Mouse (Mus musculus) liver, embryonic 15.5 days (tissue): ENCODE measurements around the gene Timm50. TPM values are rescaled to one million over a fixed set of nuclear protein-coding genes. Genes with fewer than 3 reads are reported as not detected.

ENCODE experiments used
- ATAC-seq: fragments of 200-750 bp; cut with Nextera tagmentation; 2 replicates; pipeline ENCODE4 v1.8.0; 2017; ENCODE audit warnings: moderate number of reproducible peaks, mild to moderate bottlenecking, moderate library complexity; ENCODE audit not compliant: insufficient read depth
- H3K27ac ChIP-seq: fragments of 300-500 bp; sonication (generic); replicated peaks from 2 replicates; pipeline ENCODE4 v1.5.1; 2015; ENCODE audit warnings: mild to moderate bottlenecking, inconsistent platforms
- H3K27me3 ChIP-seq: fragments of 300-500 bp; sonication (generic); 2 replicates; pipeline ENCODE4 v1.6.1; 2015; ENCODE audit warnings: mild to moderate bottlenecking, inconsistent platforms
- H3K36me3 ChIP-seq: fragments of 300-500 bp; sonication (generic); replicated peaks from 2 replicates; pipeline ENCODE4 v1.6.1; 2015; ENCODE audit warnings: moderate library complexity, mild to moderate bottlenecking, inconsistent platforms
- H3K4me1 ChIP-seq: fragments of 300-500 bp; sonication (generic); replicated peaks from 2 replicates; pipeline ENCODE4 v1.6.1; 2015; ENCODE audit warnings: inconsistent platforms
- H3K4me2 ChIP-seq: fragments of 300-500 bp; sonication (generic); 2 replicates; pipeline ENCODE4 v1.6.1; 2015; ENCODE audit warnings: moderate library complexity, mild to moderate bottlenecking, inconsistent platforms
- H3K4me3 ChIP-seq: fragments of 300-500 bp; sonication (generic); replicated peaks from 2 replicates; pipeline ENCODE4 v1.5.1; 2015; ENCODE audit warnings: mild to moderate bottlenecking, inconsistent platforms
- H3K9ac ChIP-seq: fragments of 300-500 bp; sonication (generic); 2 replicates; pipeline ENCODE4 v1.6.1; 2015; ENCODE audit warnings: moderate library complexity, mild to moderate bottlenecking, inconsistent platforms
- H3K9me3 ChIP-seq: fragments of 300-500 bp; sonication (generic); replicated peaks from 2 replicates; pipeline ENCODE4 v1.6.1; 2016; ENCODE audit warnings: inconsistent platforms
- WGBS: fragments of 180-500 bp; shearing (Covaris S2); methylation state at CpG from one replicate; pipeline ENCODE4 v1.1.7; 2015; ENCODE audit warnings: mixed read lengths; ENCODE audit not compliant: insufficient replicate concordance; 5-methylcytosine and 5-hydroxymethylcytosine counted together
- polyA plus RNA-seq: library from polyadenylated mRNA; unstranded; fragments of >200 nt; fragmentation: Nextera tagmentation; extraction: Ambion mirVana; gene quantifications from 2 replicates; pipeline ENCODE4 v1.2.1, GENCODE M21; 2015

The Timm50 gene
- polyA plus RNA-seq, 1 experiment from 2014 or later: 78.3 TPM

- H3K4me1 ChIP-seq: peaks cover 3% of the 10 kb centered on the region; the same call in 1 of the 2 replicates
- ATAC-seq: no peak
- no peak overlapping the region for H3K4me2 ChIP-seq
- H3K27me3 ChIP-seq: no peaks in the 10 kb centered on the region
- no peaks in the 10 kb centered on the region for H3K9me3 ChIP-seq
- H3K4me3 ChIP-seq: no peak overlapping the region
- H3K27ac ChIP-seq: no peak overlapping the region
- 78% methylated on average over 4 of the region's 4 CpGs for WGBS
- no peak overlapping the region for H3K9ac ChIP-seq
- H3K36me3 ChIP-seq: peaks cover 100% of the 10 kb centered on the region
These were observed 14.6 kb upstream of the Timm50 start for GRCm38 (mm10) chr7:28326457-28326856.

- Histone ChIP-seq H3K4me2 (no peak overlapping the region), H3K36me3 (peaks cover 100% of the 10 kb centered on the region), H3K27me3 (no peaks in the 10 kb centered on the region), H3K4me1 (peaks cover 3% of the 10 kb centered on the region; the same call in 1 of the 2 replicates), H3K4me3 (no peak overlapping the region), H3K9me3 (no peaks in the 10 kb centered on the region), H3K27ac (no peak overlapping the region), H3K9ac (no peak overlapping the region)
- 83% methylated on average over 8 of the region's 8 CpGs for WGBS
- no peak for ATAC-seq
These were observed 13.4 kb upstream of the Timm50 start for GRCm38 (mm10) chr7:28325293-28325692.

- H3K9ac ChIP-seq: no peak overlapping the region
- no peak overlapping the region for H3K4me2 ChIP-seq
- no peak overlapping the region for H3K27ac ChIP-seq
- H3K27me3 ChIP-seq: no peaks in the 10 kb centered on the region
- peaks cover 100% of the 10 kb centered on the region for H3K36me3 ChIP-seq
- no peaks in the 10 kb centered on the region for H3K9me3 ChIP-seq
- ATAC-seq: no peak
- no peaks in the 10 kb centered on the region for H3K4me1 ChIP-seq
- WGBS: 75% methylated on average over 15 of the region's 15 CpGs
- no peak overlapping the region for H3K4me3 ChIP-seq
These were observed 10.3 kb upstream of the Timm50 start for GRCm38 (mm10) chr7:28321974-28322720.

GRCm38 (mm10) chr7:28318714-28319113, 6.8 kb upstream of the Timm50 start:
- H3K9me3 ChIP-seq: no peaks in the 10 kb centered on the region
- no peak overlapping the region for H3K27ac ChIP-seq
- H3K4me2 ChIP-seq: no peak overlapping the region
- no peak overlapping the region for H3K4me3 ChIP-seq
- WGBS: 91% methylated on average over 17 of the region's 17 CpGs
- no peak for ATAC-seq
- H3K36me3 ChIP-seq: peaks cover 99% of the 10 kb centered on the region
- no peaks in the 10 kb centered on the region for H3K4me1 ChIP-seq
- no peaks in the 10 kb centered on the region for H3K27me3 ChIP-seq
- no peak overlapping the region for H3K9ac ChIP-seq

DNA sequence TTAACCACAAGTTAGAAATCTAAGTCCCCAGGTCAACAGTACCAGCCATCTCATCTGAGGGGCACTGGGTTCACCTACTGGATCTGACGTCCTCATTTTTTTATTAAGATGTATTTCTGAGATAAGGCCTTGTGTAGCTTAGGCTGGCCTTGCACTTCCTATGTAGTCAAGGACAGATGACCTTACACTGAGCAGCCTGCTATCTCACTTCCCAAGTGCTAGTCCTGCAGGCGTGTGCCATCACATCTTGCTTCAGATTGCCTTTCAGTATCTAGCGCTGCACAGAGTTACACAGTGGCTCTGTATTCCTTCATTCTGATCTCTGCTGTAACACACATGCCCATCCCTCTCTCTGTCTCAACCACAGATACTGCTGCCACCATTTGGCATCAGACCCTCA, 6.2 kb upstream of the Timm50 start:
- no peak overlapping the region for H3K4me3 ChIP-seq
- no peaks in the 10 kb centered on the region for H3K27me3 ChIP-seq
- H3K36me3 ChIP-seq: peaks cover 92% of the 10 kb centered on the region
- H3K9me3 ChIP-seq: no peaks in the 10 kb centered on the region
- no peak overlapping the region for H3K27ac ChIP-seq
- peaks cover 1% of the 10 kb centered on the region for H3K4me1 ChIP-seq
- ATAC-seq: no peak
- no peak overlapping the region for H3K4me2 ChIP-seq
- WGBS: 80% methylated on average over 3 of the region's 3 CpGs
- H3K9ac ChIP-seq: no peak overlapping the region

- Histone ChIP-seq H3K27me3 (no peaks in the 10 kb centered on the region), H3K4me1 (peaks cover 30% of the 10 kb centered on the region), H3K36me3 (peaks cover 69% of the 10 kb centered on the region), H3K9me3 (no peaks in the 10 kb centered on the region), H3K27ac (peak overlapping the region; percentile 71), H3K9ac (peak overlapping the region; percentile 90), H3K4me2 (peak overlapping the region; percentile 94), H3K4me3 (peak overlapping the region; percentile 95)
- peak; percentile 60 for ATAC-seq
- 4% methylated on average over 35 of the region's 35 CpGs for WGBS
These were observed 534 bp downstream of the Timm50 start for GRCm38 (mm10) chr7:28311151-28311925.

DNA sequence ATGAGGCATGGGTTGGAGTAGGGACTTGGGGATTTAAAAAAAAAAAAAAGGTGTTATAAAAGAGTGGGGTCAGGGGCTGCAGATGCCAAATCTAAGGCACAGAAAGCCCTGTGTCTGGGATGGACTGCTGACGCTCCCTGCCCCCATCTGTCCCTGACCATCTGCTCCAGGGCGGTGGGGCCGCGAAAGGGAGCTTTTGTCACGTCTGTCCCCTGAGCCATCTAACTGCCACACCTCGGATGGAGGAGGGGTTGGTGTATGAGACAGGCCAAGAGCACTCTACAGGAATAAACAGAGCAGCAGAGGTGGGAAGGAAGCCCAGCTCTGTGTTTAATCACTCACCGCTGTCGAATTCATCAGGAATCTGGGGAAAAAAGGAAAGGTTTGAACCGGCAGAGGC, 2.1 kb downstream of the Timm50 start:
- no peaks in the 10 kb centered on the region for H3K27me3 ChIP-seq
- H3K9ac ChIP-seq: no peak overlapping the region
- ATAC-seq: no peak
- peak overlapping the region; percentile 94; the same call in 1 of the 2 replicates for H3K4me2 ChIP-seq
- WGBS: 72% methylated on average over 9 of the region's 9 CpGs
- H3K36me3 ChIP-seq: peaks cover 69% of the 10 kb centered on the region
- no peak overlapping the region for H3K27ac ChIP-seq
- H3K4me3 ChIP-seq: no peak overlapping the region
- H3K4me1 ChIP-seq: peaks cover 30% of the 10 kb centered on the region
- H3K9me3 ChIP-seq: no peaks in the 10 kb centered on the region

DNA sequence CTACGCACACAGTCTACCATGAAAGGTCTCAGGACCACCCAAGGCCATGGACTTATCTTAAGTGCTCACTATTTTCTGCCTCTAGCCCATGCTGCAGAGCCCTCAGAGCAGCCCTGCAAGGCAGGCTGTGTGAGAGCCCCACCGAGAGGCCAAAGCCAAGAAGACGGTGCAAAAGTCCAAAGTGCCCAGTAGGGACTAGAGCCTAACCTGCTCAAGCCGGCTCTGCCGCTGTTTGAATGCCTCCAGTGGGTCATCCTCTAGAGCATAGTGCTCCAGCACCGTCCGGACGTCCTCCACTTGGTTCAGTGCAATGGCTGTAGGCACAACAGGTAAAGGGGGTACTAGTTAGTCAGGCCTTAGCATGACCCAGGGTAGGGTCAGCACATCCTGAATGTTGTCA, 5.7 kb downstream of the Timm50 start:
- Histone ChIP-seq H3K4me1 (peaks cover 28% of the 10 kb centered on the region), H3K27ac (no peak overlapping the region), H3K9me3 (no peaks in the 10 kb centered on the region), H3K4me3 (no peak overlapping the region), H3K9ac (no peak overlapping the region), H3K36me3 (peaks cover 60% of the 10 kb centered on the region), H3K4me2 (no peak overlapping the region), H3K27me3 (peaks cover 21% of the 10 kb centered on the region)
- no peak for ATAC-seq
- 79% methylated on average over 8 of the region's 8 CpGs for WGBS

- Histone ChIP-seq H3K27ac (no peak overlapping the region), H3K9me3 (no peaks in the 10 kb centered on the region), H3K4me1 (peaks cover 22% of the 10 kb centered on the region), H3K9ac (no peak overlapping the region), H3K4me3 (no peak overlapping the region), H3K36me3 (peaks cover 58% of the 10 kb centered on the region), H3K4me2 (no peak overlapping the region), H3K27me3 (peaks cover 27% of the 10 kb centered on the region)
- ATAC-seq: no peak
- 83% methylated on average over 10 of the region's 10 CpGs for WGBS
These were observed 6.2 kb downstream of the Timm50 start for GRCm38 (mm10) chr7:28305641-28306040.

GRCm38 (mm10) chr7:28301616-28302433, 10.0 kb downstream of the Timm50 start, which contains the start of gene Dll3:
TSS of gene Dll3 (minus strand) at chr7:28302238.
- Histone ChIP-seq H3K9ac (0 out of 2 replicates have a peak within 1 kb of the TSS, but pooled peaks have one; percentile 21), H3K4me1 (peaks cover 16% of the 10 kb centered on the region), H3K4me2 (peak within 1 kb of the TSS; percentile 38), H3K9me3 (no peaks in the 10 kb centered on the region), H3K27ac (no peak within 1 kb of the TSS), H3K36me3 (peaks cover 21% of the 10 kb centered on the region), H3K27me3 (peaks cover 65% of the 10 kb centered on the region), H3K4me3 (no peak within 1 kb of the TSS)
- no peak for ATAC-seq
- WGBS: 3% methylated on average over 30 of the region's 30 CpGs
